Mouse (Mus musculus): ENCODE measurements around the gene Ptpa. TPM values are rescaled to one million over a fixed set of nuclear protein-coding genes. Genes with fewer than 3 reads are reported as not detected.

The Ptpa gene
- total RNA-seq, 4 experiments from 2014 or later = 55.6 to 70.0 (median 63.9) TPM

DNA sequence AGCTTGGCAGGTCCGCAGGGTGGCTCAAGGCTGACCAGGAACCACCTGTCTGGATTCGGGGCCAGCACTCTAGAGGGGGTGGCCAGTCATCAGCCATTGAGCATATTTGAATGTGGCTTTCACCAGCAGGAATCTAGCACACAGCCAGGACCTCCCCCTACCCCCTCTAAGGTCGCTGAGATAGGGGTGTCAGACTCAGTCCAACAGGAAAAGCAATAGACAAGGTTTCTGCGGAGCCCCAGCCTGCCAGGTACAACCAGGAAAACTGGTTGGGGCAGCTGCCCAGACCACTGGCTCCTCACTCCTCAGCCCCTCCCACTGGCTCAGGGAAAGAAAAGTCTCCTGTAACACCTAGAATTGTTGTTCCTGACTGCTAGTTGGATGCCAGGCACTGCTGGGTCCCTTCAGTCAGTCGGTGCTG, 47.5 kb downstream of the Ptpa start:
- no peak for DNase-seq (ENCODE audit: low spot score in 2 of 2)

DNA sequence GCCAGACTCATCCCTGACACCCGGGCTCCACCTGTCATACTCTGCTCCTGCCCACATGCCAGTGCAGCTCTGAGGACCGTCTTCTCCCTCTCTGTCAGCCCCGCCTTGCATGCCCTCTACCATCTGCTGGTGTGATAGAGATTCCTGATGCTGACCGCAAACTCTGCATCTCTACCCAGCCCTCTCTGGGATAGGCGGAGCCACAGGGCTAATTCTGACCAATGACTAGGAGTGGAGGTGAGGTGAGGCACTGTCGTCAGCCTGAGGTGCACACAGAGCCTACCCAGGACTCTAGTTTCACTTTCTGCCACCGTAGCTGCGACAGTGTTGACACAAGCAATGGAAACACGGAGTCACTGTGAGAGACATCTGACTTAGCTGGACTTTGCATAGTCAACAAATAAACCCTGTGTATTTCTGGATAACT, 48.1 kb downstream of the Ptpa start:
- DNase-seq (ENCODE audit: low spot score in 2 of 2) = peak; percentile 58 to 59

DNA sequence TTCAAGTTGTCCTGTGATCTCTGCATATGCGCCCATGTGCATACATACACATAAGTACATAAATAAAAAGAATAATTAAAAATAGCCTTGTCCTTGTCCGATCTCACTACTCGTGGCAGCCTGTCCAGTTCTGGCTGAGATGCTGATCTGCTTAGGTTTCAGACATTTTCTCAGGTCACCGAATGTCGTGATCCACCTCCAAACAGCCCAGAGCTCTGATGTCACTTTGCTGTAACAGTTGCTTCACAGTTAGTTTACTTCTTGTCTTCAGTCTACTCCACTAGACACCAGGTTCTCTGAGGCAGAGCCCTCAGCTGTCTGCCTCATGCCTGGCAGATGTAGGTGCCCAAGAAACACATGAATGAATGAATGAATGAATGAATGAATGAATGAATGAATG, 48.6 kb downstream of the Ptpa start:
- no peak for DNase-seq (ENCODE audit: low spot score in 2 of 2)

DNA sequence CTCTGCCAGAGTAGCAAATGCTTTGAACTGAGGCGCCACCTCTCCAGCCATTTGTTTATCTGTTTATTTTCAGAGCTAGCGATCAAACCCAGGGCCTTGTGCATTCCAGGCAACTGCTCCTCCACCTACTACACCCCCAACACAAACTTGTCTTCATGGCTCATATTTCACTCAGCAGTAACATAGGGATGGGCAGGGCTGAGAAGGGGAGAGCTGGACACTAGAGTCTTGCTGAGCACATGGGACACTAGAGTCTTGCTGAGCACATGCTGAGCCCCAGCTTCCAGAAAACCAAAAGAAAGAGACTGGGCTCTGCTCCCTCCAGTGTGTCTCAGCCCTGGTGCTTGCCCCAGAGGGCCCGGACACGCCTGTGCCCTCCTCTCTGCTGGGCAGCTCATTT, 50.9 kb downstream of the Ptpa start:
- no peak for DNase-seq (ENCODE audit: low spot score in 2 of 2)

DNA sequence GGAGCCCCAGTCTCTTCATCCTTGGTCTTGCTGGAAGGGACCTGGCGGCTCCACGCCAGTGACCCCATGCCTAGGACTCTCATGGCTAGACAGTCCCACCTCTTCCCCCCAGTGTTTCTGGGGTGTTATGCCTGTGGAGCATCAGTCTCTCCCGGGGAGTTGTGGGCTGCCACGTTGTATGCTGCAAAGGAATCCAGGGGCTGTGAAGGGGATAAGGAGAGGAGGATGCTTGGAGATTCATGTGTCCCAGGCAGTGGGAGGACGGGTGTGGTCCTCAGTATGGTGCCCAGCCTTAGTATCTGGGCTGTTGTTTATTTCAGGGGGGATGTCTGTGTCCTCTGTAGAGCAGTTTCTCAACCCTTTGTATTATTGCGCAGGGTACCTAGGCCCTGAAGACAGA, 53.2 kb downstream of the Ptpa start:
- DNase-seq (ENCODE audit: low spot score in 2 of 2) = no peak

DNA sequence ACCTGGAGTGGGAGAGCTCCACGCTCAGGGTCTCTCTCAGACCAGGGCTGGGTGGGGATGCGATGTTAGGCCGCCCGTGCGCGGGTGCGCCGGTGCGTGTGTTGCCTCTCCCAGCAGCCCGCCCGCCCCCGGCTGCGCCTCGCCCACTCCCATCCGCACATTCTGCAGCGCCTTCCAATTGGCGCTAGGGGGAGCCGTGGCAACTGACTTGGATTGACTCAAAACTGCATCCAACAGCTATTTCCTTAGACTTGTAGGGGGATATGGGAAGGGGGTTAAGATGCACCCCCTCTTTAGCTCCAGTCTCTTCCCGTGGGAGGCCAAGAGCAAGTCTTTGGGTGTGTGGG, 53.9 kb downstream of the Ptpa start:
- peak; percentile 45 to 49 for DNase-seq (ENCODE audit: low spot score in 2 of 2)

DNA sequence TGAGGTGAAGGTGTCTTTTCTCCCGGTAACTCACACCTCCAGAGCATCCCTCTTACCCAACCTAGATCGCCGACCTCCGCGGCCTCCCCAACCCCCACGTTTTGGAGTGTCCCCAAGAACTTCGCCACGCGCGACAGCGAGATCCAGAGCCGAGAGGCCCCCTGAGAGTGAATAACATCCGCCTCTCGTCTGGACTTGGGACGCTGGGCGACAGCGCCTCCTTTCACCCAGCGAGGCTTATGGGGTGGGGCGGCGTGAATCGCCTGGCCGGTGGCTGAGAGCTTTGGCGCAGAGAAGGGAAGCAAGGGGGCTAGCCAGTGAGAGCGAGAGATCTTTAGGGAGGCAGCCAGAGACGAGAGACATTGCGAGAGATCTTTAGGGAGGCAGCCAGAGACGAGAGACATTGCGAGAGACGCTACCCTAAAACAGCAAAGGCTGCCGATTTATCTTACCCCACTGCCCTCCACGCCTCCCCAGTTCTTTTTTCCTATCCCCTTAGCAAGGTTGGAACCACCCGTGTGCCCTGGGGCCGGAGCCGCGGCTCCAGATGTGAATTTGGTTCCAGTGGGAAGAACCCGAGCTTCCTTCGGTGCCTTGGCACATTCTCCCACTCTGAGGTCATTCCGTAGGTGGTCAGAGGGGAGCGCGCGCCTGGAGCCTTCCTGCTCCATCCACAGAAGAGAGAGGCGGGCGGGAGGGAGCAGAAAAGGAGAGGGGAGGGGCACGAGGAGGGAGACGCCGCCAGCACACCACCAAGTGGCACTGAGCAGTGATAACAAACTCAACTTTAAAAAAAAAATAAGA, 54.5 kb downstream of the Ptpa start:
- peak; percentile 55 to 65 for DNase-seq (ENCODE audit: low spot score in 2 of 2)

DNA sequence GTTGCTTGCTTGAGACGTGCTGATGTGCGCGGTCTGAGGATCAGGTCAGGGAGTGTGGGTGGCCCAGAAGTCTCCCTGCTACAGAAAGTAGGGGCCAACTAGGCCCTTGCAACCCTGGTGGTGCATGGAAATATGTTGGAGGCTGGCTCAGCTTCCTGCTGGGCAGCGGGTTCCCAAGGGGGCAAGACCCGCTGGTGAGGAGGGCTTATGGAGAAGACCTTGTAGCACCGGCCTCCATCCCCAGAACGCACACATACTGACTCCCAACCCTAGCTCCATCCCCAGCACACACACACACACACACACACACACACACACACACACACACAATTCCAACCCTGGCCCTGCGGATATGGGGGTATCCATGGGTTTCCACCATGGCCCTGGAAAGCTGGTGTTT, 55.2 kb downstream of the Ptpa start:
- DNase-seq (ENCODE audit: low spot score in 2 of 2) = no peak

DNA sequence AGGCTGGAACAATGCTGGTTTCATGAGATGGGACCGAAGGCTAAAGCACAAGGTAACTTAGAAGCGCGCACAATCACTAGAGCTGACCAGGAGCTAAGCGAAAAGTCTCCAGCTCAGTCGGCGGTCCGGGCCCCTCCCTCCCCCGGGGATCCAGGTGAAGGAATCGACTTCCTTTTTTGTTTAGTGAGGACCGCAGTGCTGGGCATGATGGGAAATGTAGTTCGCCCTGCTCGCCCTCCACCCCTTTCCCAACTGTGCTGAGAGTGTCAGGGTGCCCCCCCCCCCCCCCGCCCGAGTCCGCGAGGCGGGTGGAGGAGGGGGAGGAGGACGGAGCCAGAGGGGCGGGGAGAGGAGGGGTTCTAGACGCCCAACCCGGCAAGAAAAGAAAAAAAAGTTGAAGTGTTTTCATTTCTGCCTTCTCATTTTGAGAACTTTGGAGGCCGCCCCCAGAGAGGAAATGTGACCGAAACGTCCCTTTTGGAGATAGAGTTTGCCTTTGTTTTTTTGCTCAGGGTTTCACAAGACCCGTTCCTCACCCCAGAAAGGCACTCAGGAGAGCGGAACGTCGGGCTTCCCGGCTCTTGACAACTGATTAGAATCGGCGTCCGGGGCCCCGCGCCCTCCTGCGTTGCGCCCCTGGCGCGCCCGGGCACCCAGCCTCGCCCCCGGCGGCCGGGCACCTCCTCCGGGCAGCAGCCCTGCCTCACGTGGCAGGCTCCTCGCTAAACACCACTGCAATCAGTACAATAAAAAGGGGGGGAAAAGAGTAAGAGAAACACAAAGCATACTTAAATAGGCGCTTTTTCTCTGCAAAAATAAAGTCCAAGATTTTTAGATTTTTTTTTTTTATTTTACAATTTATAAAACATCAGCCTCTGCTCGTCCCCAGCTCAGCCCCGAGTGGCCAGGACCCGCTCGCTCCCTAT, 56.2 kb downstream of the Ptpa start:
- DNase-seq (ENCODE audit: low spot score in 2 of 2) = peak; percentile 78 to 83

DNA sequence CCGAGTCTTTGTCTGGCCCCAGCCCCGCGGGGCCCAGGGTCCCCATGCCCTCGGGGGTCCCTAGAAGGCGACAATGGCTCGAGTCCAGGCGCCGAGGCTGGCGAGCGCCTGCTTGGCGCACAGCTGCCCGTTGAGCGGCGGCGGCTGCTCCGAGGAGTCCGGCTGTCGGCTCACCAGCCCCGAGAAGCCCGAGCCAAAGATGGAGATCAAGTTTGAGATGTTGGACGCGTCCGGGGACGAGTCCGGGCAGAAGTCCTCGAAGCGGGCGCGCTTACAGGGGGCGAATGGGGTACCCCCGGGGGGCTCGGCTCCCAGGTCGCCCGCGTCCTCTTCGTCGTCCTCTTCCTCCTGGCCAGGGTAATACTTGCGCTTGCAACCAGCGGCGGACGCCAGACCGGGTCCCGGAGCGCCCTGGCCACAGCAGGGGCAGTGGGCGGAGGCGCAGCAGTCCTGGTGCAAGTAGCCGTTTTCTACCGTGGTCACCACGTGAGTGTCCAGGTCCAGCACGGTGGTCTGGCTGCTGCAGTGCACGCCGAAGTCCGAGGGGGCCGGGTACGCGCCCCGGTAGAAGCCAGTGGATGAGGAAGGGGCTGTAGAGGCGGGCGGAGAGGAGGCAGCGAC, 57.0 kb downstream of the Ptpa start:
- DNase-seq (ENCODE audit: low spot score in 2 of 2) = peak; percentile 36 to 45

DNA sequence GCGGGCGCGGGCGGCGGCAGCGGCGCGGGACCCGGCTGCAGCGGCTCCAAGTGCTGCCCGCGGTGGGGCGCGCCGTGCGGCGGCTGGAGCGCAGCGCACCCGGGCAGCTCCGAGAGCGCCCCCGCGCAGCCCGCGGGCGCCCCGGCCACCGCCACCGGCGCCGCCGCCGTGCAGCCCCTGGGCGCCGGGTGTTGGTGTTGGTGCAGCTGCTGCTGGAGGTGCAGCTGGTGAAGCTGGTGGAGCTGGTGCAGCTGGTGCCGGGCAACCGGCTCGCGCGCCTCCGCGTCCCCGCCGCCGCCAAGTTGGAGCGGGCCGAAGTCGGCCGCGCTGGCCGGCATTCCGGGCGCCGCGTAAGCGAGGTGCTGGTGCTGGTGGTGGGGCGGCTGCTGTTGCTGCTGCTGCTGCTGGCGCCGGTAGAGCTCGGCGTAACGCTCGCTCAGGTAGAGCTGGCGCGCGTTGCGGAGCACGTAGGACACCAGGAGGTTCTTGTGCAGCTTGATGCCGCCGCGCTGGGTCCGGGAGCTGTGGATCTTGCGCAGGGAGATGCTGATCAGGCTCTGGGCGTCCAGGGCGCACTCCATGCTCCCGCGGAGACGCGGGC, 57.7 kb downstream of the Ptpa start:
- peak in 1 of 2 experiments; percentile 29 for DNase-seq (ENCODE audit: low spot score in 2 of 2)

DNA sequence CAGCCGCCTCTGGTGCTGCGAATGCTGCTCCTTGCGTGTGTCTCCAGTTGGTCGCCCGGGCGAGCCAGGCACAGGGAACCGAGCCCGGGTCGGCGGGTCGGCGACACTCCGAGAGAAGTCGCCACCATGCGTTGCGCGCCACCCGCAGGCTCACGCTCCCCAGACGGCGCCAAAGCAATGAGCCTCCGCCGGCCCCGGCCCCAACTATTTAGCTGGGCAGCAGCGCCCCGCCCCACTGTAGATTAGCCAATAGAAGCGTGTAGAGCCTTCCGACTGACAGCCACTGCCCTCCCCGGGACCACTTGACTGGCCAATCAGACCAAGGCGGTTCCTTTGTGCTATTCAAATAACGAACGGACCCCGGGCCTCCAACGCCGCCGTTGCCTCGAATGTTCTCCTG, 58.2 kb downstream of the Ptpa start, which contains the start of gene Ier5l:
TSS of gene Ier5l (minus strand) at position 181 of the 400 bp plus-strand sequence.
- DNase-seq (ENCODE audit: low spot score in 2 of 2) = peak; percentile 93 to 94

DNA sequence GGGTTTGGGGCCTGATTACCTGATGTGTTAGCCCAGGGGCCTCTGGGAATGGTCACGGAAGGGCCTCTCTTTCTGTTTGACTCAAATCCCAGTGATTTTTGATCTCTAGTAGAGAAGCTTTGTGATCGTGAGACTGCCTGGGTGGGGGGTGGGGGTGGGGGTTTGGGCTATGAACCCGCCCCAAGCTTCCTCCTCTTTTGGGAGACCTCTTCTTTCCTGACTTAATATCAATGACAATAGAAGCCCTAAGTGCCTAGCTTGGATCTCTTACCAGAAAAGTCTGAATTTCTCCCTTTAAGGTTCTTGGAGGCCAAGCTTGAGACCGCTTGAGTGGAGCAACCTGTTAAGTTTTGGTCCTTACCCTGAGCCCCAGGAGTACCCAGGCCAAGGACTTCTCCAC, 58.9 kb downstream of the Ptpa start:
- no peak for DNase-seq (ENCODE audit: low spot score in 2 of 2)

DNA sequence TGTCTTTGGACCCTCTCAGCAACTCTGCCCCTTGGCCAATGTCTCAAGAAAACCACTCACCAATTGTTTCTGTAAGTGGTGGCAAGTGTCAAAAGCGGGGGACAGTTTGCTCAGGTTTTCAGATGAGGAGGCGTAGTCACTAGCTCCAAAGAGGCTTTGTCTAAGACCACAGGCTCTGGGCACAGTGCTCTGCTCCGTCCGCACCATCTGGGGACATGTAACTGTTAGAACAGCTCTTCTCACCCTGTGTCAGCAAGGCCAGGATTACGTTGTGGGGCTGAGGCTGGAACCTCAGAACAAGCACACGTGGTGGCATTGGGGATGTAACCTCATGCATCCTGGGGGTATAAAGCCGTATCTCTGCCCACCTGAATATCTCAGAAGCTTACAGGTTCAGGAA, 59.6 kb downstream of the Ptpa start:
- no peak for DNase-seq (ENCODE audit: low spot score in 2 of 2)

DNA sequence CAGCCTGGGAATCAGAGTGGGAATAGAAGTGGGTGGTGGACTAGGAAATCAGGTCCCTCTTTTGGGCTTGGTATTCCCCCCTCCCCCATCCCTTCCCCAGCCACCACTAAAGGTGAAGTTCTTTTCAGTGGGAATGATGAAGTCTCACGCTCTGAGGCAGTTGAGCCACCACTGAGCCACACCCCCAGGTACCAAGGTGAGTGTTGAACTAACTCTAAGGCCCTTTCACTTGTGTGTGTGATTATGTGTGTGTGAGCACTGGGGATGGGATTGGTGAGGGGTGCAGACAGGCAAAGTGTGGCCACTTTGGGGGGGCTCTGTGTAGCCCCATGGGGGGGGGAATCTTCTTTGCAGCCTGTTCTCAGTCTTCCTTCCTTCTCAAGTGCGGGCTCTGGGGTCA, 60.4 kb downstream of the Ptpa start:
- no peak for DNase-seq (ENCODE audit: low spot score in 2 of 2)

DNA sequence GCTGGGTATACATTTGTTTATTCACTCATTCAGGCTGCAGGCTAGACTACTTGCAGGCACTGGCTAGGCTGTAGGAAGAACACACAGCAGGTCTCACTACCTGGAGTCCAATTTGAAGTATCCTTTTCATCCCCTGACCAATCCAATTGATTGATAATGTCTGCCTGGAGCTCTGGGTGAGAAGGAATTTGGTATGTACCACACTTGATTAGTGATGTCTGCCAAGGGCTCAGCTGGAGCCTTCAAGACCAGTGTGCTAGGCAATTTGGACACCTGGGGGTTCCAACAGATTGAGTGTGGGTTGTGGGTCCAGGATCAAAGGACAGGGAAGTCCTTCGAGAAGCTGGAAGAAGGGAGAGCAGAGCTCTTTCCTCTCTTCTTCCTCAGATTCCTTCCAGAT, 62.7 kb downstream of the Ptpa start:
- no peak for DNase-seq (ENCODE audit: low spot score in 2 of 2)

DNA sequence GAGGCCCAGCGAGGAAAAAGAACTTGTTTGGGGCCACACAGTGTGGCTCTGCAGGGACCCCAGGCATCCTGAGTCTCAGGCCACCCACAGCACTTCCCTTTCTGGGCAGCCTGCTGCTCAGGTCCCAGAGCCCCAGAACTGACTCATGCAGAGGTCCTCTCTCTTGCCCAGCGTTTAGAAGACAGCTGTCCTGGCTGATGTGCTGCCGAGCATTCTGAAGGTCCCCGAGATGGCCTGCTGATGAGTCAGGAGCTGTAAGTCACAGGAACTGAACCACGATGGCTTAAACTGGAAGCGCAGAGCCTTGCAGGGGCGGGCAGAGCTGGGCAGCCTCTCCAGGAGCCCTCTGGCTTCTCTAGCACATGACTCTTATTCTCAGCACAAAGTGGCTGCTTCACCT, 71.8 kb downstream of the Ptpa start:
- peak; percentile 32 to 41 for DNase-seq (ENCODE audit: low spot score in 2 of 2)

DNA sequence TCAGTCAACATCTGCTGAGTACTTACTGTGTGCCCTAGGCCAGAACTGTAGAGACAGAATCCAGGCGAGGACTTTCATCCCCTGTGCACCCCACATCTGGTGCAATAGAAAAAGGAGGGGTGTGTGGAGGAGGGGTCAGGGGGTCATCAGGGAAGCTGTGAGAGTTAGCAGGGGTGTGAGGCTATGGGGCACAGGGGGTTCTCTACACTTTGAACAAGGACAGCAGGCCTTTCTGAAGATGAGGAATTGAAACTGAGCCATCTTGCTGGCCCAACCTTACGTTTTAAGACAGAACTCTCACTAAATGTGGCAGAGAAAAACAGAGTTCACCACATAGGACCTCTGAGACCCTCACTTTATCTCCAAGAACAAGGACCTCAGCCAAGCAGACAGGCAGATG, 74.5 kb downstream of the Ptpa start:
- DNase-seq (ENCODE audit: low spot score in 2 of 2) = no peak

DNA sequence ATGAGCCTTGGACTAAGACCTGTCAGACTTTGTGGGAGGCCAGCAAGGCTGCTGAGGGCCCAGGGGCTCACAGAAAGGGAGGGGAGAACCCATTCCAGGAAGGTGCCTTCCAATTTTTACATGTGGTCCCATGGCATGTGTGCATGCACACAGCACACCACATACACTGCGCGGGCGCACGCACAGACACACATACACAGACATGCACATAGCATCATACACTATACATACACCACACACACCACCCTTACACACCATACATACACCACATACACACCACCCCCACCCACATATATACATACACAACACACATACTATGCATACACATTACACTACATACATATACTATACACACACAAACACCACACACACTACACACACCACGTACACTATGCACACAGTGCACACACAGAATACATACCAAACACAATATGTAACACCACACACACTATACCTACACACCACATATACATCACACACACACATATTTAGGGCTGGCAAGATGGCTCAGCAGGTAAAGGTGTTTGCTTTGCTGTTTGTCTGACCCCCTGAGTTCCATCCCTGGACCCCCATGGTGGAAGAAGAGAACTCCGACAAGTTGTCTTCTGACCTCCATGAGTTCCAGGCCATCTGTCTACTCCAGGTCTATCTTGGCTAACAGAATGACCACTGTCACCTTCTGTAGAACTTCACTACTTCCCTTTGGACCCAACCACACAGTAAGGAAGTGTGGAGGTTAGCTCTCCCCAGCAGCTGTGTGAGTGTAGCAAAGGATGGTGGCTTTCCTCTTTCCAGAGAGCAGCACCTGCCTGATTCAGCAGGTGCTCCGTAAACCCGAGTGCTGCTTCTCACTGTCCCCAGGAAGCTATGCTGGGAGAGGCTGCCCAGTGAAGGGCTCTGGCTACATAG, 79.4 kb downstream of the Ptpa start:
- DNase-seq (ENCODE audit: low spot score in 2 of 2) = no peak
